Mouse (Mus musculus): ENCODE data around the gene Chn1. TPM values are rescaled to one million over a fixed set of nuclear protein-coding genes. Genes with fewer than 3 reads are reported as not detected.

Gene Chn1
- polyA plus RNA-seq, 1 experiment from 2014 or later = 26.9 TPM

GRCm38 (mm10) chr2:73759899-73760298, 15.2 kb downstream of the Chn1 start:
- TF ChIP-seq EP300 (IDR thresholded peaks at IDR 0.05) = no peak
- TF ChIP-seq CTCF (IDR thresholded peaks at IDR 0.05) = no peak
- H3K9ac ChIP-seq (replicated peaks; ENCODE audit: low read depth) = no peak overlapping the region
- no peaks in the 10 kb centered on the region for H3K4me1 ChIP-seq (ENCODE audit: insufficient read depth, low read depth, low read length)
- H3K9me3 ChIP-seq (ENCODE audit: low read length) = no peaks in the 10 kb centered on the region
- ATAC-seq (no peak), DNase-seq (ENCODE audit: low spot score) (no peak)
- H3K4me3 ChIP-seq (ENCODE audit: low read depth, low read length) = no peak overlapping the region
- H3K27me3 ChIP-seq (replicated peaks; ENCODE audit: insufficient read depth, low read length) = no peaks in the 10 kb centered on the region
- H3K27ac ChIP-seq (ENCODE audit: low read length) = no peak overlapping the region
- 44% methylated on average over 7 of the region's 7 CpGs for WGBS
- H3K4me2 ChIP-seq (replicated peaks; ENCODE audit: low read depth, low read length) = 0 out of 2 replicates have a peak overlapping the region, but pooled peaks have one; percentile 5
- H3K36me3 ChIP-seq (ENCODE audit: insufficient read depth, low read length) = no peaks in the 10 kb centered on the region

GRCm38 (mm10) chr2:73759027-73759426, 16.1 kb downstream of the Chn1 start:
- no peak overlapping the region for H3K4me2 ChIP-seq (replicated peaks; ENCODE audit: low read depth, low read length)
- DNase-seq (ENCODE audit: low spot score) (no peak), ATAC-seq (no peak)
- 74% methylated on average over 5 of the region's 5 CpGs for WGBS
- H3K36me3 ChIP-seq (ENCODE audit: insufficient read depth, low read length) = no peaks in the 10 kb centered on the region
- TF ChIP-seq EP300 (IDR thresholded peaks at IDR 0.05) (no peak), CTCF (IDR thresholded peaks at IDR 0.05) (no peak)
- no peak overlapping the region for H3K27ac ChIP-seq (ENCODE audit: low read length)
- H3K4me3 ChIP-seq (ENCODE audit: low read depth, low read length) = no peak overlapping the region
- no peaks in the 10 kb centered on the region for H3K4me1 ChIP-seq (ENCODE audit: insufficient read depth, low read depth, low read length)
- H3K27me3 ChIP-seq (replicated peaks; ENCODE audit: insufficient read depth, low read length) = no peaks in the 10 kb centered on the region
- no peak overlapping the region for H3K9ac ChIP-seq (replicated peaks; ENCODE audit: low read depth)
- H3K9me3 ChIP-seq (ENCODE audit: low read length) = no peaks in the 10 kb centered on the region

DNA sequence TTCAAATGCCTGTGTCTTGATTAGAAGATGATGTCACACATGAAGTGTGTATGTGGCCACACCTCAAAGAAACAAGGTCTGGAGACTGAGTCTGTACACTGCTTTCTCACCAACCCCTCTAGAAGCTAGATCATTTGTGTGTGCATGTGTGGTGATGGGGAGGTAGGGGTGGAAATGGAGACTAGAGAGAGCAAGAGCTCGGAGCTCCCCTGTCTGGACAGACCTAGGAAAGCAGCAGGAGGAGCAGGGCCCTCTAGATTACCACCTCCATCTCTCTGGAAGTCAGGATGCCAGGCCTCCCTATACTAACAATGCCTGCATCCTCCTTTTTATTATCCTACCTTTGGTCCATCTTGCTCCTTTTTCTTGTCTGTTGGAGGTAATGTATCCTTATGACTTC, 27.8 kb downstream of the Chn1 start:
- DNase-seq (ENCODE audit: low spot score) (no peak), ATAC-seq (no peak)
- no peak overlapping the region for H3K4me3 ChIP-seq (ENCODE audit: low read depth, low read length)
- H3K4me1 ChIP-seq (ENCODE audit: insufficient read depth, low read depth, low read length) = no peaks in the 10 kb centered on the region
- no peaks in the 10 kb centered on the region for H3K9me3 ChIP-seq (ENCODE audit: low read length)
- H3K36me3 ChIP-seq (ENCODE audit: insufficient read depth, low read length) = no peaks in the 10 kb centered on the region
- H3K27me3 ChIP-seq (replicated peaks; ENCODE audit: insufficient read depth, low read length) = no peaks in the 10 kb centered on the region
- 82% methylated on average over 1 of the region's 1 CpGs for WGBS
- H3K27ac ChIP-seq (ENCODE audit: low read length) = no peak overlapping the region
- H3K4me2 ChIP-seq (replicated peaks; ENCODE audit: low read depth, low read length) = no peak overlapping the region
- H3K9ac ChIP-seq (replicated peaks; ENCODE audit: low read depth) = no peak overlapping the region
- TF ChIP-seq CTCF (IDR thresholded peaks at IDR 0.05) (no peak), EP300 (IDR thresholded peaks at IDR 0.05) (no peak)

GRCm38 (mm10) chr2:73746375-73746770, 28.8 kb downstream of the Chn1 start:
- Histone ChIP-seq H3K4me2 (replicated peaks; ENCODE audit: low read depth, low read length) (no peak overlapping the region), H3K27ac (ENCODE audit: low read length) (no peak overlapping the region), H3K4me1 (ENCODE audit: insufficient read depth, low read depth, low read length) (no peaks in the 10 kb centered on the region), H3K36me3 (ENCODE audit: insufficient read depth, low read length) (no peaks in the 10 kb centered on the region), H3K9me3 (ENCODE audit: low read length) (no peaks in the 10 kb centered on the region), H3K9ac (replicated peaks; ENCODE audit: low read depth) (no peak overlapping the region), H3K27me3 (replicated peaks; ENCODE audit: insufficient read depth, low read length) (no peaks in the 10 kb centered on the region), H3K4me3 (ENCODE audit: low read depth, low read length) (no peak overlapping the region)
- WGBS = 100% methylated on average over 1 of the region's 1 CpGs
- no peak for DNase-seq (ENCODE audit: low spot score)
- ATAC-seq = no peak
- TF ChIP-seq EP300 (IDR thresholded peaks at IDR 0.05) = no peak
- TF ChIP-seq CTCF (IDR thresholded peaks at IDR 0.05) = no peak

DNA sequence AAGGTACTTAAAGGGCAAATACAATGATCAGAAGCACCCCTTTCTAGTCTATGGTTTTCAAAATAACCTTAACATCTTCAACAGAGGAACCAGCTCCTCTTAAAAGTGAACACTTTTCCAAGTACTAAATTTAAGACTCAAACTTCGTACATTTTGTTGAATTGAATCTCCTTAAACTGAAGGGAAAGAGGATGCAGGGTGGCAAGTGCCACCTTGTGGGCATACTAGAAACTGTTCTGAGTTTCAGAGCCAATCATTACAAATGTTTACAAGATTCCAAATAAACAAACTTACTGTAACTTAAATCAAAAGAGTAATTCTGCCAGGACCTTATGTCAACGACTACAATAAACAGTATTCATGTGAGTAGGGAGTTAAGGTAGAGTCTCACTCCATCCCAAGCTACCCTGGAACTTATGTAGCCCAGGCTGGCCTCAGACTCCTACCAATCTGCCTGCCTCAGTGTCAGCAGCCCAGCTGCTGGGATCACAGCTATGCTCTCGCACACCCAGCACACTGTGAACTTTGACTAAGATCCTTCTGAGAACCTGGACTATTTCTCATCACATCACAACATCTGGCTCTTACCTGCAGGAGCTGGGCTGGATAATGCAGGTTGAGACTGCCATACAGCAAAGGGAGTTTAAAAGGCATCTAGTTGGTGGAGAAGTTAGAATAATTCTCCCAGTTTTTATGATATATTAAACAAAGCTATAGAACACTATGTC, 29.3 kb downstream of the Chn1 start:
- Histone ChIP-seq H3K4me2 (replicated peaks; ENCODE audit: low read depth, low read length) (no peak overlapping the region), H3K36me3 (ENCODE audit: insufficient read depth, low read length) (no peaks in the 10 kb centered on the region), H3K4me3 (ENCODE audit: low read depth, low read length) (no peak overlapping the region), H3K27ac (ENCODE audit: low read length) (no peak overlapping the region), H3K4me1 (ENCODE audit: insufficient read depth, low read depth, low read length) (no peaks in the 10 kb centered on the region), H3K27me3 (replicated peaks; ENCODE audit: insufficient read depth, low read length) (no peaks in the 10 kb centered on the region), H3K9ac (replicated peaks; ENCODE audit: low read depth) (no peak overlapping the region), H3K9me3 (ENCODE audit: low read length) (no peaks in the 10 kb centered on the region)
- TF ChIP-seq CTCF (IDR thresholded peaks at IDR 0.05) = peak; percentile 85
- no peak for TF ChIP-seq EP300 (IDR thresholded peaks at IDR 0.05)
- peak; percentile 77 for DNase-seq (ENCODE audit: low spot score)
- 32% methylated on average over 3 of the region's 3 CpGs for WGBS
- ATAC-seq = no peak

GRCm38 (mm10) chr2:73741286-73741685, 33.9 kb downstream of the Chn1 start:
- Histone ChIP-seq H3K4me2 (replicated peaks; ENCODE audit: low read depth, low read length) (no peak overlapping the region), H3K9me3 (ENCODE audit: low read length) (no peaks in the 10 kb centered on the region), H3K36me3 (ENCODE audit: insufficient read depth, low read length) (no peaks in the 10 kb centered on the region), H3K4me3 (ENCODE audit: low read depth, low read length) (no peak overlapping the region), H3K4me1 (ENCODE audit: insufficient read depth, low read depth, low read length) (no peaks in the 10 kb centered on the region), H3K27me3 (replicated peaks; ENCODE audit: insufficient read depth, low read length) (no peaks in the 10 kb centered on the region), H3K27ac (ENCODE audit: low read length) (no peak overlapping the region), H3K9ac (replicated peaks; ENCODE audit: low read depth) (no peak overlapping the region)
- 87% methylated on average over 3 of the region's 3 CpGs for WGBS
- TF ChIP-seq EP300 (IDR thresholded peaks at IDR 0.05) = no peak
- TF ChIP-seq CTCF (IDR thresholded peaks at IDR 0.05) = no peak
- ATAC-seq = no peak
- DNase-seq (ENCODE audit: low spot score) = no peak
